Mouse (Mus musculus) lung, postnatal 10 days (tissue): ENCODE results near the gene Rybp.

Experiments used
- DNase-seq: peaks from one replicate; pipeline ENCODE4 v3.0.0; 2021

The Rybp gene

GRCm38 (mm10) chr6:100217507-100217906 lies 69.8 kb downstream of the Rybp start:
- no peak for DNase-seq

DNA sequence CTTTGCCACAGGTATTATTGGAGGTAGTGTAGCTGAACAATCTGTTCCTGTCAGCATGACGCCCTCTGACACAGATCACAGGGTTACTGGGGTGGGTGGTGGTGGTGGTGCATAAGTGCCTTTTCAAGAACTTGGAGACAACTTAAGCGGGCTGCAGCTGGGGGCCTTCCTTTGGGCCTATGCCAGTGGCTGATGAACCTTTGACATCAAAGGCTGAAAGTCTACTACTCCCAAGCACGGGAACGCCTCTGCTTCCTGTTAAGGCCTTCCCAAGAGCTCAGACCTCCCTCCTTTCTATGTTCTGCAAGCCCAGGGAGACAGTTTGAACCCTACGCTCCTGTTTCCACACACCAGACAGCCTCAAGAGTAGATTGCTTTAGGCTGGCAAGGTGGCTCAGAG lies 70.3 kb downstream of the Rybp start:
- DNase-seq: no peak

GRCm38 (mm10) chr6:100215809-100216208 lies 71.5 kb downstream of the Rybp start:
- DNase-seq: no peak

GRCm38 (mm10) chr6:100214132-100214913 lies 73.0 kb downstream of the Rybp start:
- no peak for DNase-seq

GRCm38 (mm10) chr6:100213596-100213995 lies 73.7 kb downstream of the Rybp start:
- peak; percentile 38 for DNase-seq

GRCm38 (mm10) chr6:100212820-100213219 lies 74.5 kb downstream of the Rybp start:
- peak; percentile 46 for DNase-seq

GRCm38 (mm10) chr6:100211646-100212045 lies 75.6 kb downstream of the Rybp start:
- DNase-seq: no peak

DNA sequence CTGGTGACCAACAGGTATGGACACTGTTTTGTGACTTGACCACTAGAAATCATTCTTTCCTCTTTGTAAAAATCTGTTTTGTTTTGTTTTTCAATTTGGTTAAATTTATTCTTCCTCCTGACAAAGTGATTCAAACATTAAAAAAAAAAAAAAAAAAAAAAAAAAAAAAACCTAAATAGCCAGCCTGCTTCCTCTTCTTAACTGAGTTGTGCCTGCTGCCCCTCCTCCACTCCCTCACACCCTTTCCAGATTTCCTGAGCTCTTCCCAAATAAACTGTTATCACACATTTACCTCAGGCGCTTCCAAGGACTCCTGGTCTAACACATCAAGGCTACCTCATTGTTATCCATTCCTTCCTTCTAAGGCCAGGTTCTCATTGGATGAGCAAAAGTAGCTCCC lies 76.8 kb downstream of the Rybp start:
- no peak for DNase-seq

DNA sequence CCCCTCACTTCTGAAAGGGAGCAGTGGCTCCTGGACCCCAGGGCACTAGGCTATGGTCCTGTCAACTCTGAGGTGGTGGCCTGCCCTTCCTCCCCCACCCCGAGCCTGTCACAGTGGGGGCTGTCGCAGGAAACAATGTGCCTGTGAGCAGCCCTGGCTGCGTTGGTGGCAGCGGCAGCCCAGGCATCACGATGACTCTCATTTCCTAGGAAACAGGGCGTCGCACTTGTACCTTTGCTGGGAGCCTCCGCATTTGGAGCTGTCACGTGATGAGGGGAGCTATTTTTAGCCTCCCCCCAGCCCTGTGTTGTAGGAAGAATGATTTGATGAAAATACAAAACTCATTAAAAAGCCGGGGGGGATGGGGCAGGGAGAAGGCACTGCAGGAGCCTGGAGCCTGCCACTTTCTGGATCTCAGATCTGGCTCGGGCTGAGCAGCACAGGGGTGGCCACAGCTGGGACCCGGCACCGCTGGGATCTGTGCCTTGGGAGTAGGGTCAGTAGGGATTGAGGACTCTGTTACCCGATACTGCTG lies 80.5 kb downstream of the Rybp start:
- peak; percentile 64 for DNase-seq

DNA sequence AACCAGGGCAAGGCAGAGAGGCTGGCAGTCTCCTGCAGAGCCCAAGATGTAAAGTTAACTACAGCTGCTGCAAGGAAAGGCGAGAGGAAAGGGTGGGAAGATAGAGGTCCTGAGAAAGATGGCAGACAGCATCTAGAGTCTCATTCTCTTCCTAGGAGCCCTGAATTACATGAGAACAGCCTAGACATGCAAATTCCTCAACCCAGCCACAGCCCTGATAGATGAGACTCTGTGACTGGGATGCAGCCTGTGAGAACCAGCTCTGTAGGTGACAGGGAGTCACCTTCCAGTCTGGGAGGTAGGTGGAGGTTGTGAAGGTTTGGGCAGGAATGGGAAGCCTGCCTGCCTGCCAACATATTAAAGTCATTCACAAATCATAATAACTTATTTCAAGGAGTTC lies 81.0 kb downstream of the Rybp start:
- DNase-seq: no peak

- peak; percentile 64 for DNase-seq
Measured at GRCm38 (mm10) chr6:100204436-100204835, 82.8 kb downstream of the Rybp start.

DNA sequence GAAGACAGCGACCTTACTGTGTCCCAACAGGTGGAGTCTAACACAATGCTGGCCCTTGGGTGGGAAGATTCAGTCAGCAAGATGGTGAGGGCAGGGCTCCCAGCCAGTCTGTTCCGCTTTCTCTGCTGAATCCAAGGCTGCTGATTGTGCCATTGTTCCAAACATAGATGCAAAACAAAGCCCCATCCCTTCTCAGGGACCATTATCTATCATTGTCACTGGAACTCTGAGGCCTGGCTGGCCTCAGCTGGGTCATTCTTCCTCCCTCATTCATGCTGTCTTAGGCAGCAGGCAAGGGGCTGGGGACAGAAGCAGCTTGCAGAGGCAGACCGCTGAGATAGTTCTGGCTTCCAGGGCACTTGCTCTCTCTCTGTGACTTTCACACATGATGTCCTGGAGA lies 83.8 kb downstream of the Rybp start:
- peak; percentile 51 for DNase-seq

DNA sequence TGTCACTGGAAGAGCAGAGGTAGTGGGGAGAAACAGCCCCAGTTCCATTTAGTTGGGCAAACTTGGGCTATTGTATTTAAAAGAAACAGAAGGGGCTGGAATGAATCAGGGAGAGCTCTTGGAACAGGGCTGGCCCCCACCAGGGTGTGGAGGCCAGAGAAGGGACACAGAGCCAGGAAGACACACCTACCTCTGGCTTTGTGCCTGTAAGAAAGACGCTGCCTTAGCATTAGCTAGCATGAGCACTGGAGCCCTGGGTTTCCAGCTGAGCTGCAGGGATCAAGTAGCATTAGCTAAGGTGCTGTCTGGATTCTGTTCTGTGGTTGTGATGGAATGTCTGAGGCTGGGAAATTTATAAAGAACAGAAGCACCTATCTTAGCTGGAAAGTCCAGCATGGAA lies 85.2 kb downstream of the Rybp start:
- no peak for DNase-seq

- DNase-seq: peak; percentile 84
Measured at GRCm38 (mm10) chr6:100197102-100197501, 90.2 kb downstream of the Rybp start.

DNA sequence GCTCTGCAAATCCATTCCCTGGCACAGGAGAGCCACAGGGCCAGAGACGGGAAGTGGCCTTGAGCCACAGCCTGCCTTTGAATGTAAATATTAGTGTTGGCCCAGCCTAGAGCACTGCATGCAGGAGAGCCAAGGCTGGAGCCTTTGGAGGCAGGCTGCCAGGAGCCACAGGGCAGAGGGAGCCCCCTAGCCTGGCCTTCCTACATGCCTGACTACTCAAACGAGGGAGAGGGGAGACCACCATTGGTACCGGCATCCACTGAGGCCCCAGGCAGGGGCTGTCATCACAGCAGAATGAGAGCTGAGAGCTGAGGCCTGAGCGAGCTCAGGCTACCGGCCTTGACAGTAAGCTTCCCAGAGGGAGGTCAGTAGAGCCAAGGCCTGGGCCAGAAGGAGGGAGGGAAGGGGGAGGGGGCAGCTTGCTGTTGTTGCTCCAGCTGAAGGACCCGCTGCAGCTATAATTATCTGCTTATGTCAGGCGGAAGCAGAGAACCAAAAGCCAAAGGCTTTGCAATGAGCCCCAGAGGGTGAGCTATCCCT lies 91.3 kb downstream of the Rybp start:
- DNase-seq: peak; percentile 91

DNA sequence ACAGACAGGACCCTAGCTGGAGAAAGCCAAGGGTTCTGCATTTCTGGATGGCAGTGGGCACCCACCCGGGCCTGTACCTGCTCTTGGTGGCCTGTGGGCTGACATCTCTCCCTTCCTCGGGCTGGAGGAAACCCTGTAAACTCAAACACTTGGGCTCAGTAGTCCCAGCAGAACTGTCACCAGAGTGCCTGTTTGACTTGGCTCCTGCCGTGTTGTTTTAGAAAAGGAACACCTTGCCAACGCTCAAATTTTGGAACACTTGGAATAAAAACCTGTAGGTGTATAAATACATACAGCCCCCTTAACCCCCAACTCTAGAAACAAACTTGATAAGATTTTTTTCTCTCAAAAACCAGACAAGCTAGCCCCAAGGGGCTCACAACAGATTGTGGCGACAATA lies 92.2 kb downstream of the Rybp start:
- no peak for DNase-seq

GRCm38 (mm10) chr6:100193760-100194159 lies 93.5 kb downstream of the Rybp start:
- no peak for DNase-seq

GRCm38 (mm10) chr6:100192691-100193229 lies 94.5 kb downstream of the Rybp start:
- no peak for DNase-seq

- DNase-seq: no peak
Measured at GRCm38 (mm10) chr6:100190803-100191559, 96.3 kb downstream of the Rybp start.

GRCm38 (mm10) chr6:100190310-100190709 lies 97.0 kb downstream of the Rybp start:
- no peak for DNase-seq

GRCm38 (mm10) chr6:100188883-100189743 lies 98.2 kb downstream of the Rybp start:
- DNase-seq: peak; percentile 78

GRCm38 (mm10) chr6:100187821-100188220 lies 99.5 kb downstream of the Rybp start:
- DNase-seq: no peak
